Mouse (Mus musculus) embryonic facial prominence, embryonic 15.5 days (tissue): ENCODE results near the gene BC024978. TPM values are rescaled to one million over a fixed set of nuclear protein-coding genes. Genes with fewer than 3 reads are reported as not detected.

Experiments used
- ATAC-seq: fragments of 200-750 bp; cut with Nextera tagmentation; 2 replicates; pipeline ENCODE4 v1.8.0; 2017; ENCODE audit warnings: low read depth, moderate TSS enrichment; ENCODE audit not compliant: insufficient number of reproducible peaks, low FRiP score, low TSS enrichment
- H3K27ac ChIP-seq: fragments of 300-500 bp; sonication (generic); replicated peaks from 2 replicates; pipeline ENCODE4 v1.5.1; 2015; ENCODE audit warnings: mild to moderate bottlenecking, inconsistent platforms
- H3K27me3 ChIP-seq: fragments of 300-500 bp; sonication (generic); 2 replicates; pipeline ENCODE4 v1.6.1; 2015; ENCODE audit warnings: inconsistent platforms
- H3K36me3 ChIP-seq: fragments of 300-500 bp; sonication (generic); 2 replicates; pipeline ENCODE4 v1.6.1; 2015; ENCODE audit warnings: mild to moderate bottlenecking, inconsistent platforms
- H3K4me1 ChIP-seq: fragments of 300-500 bp; sonication (generic); 2 replicates; pipeline ENCODE4 v1.6.1; 2015; ENCODE audit warnings: inconsistent platforms
- H3K4me2 ChIP-seq: fragments of 300-500 bp; sonication (generic); replicated peaks from 2 replicates; pipeline ENCODE4 v1.6.1; 2015; ENCODE audit warnings: mild to moderate bottlenecking, inconsistent platforms
- H3K4me3 ChIP-seq: fragments of 300-500 bp; sonication (generic); replicated peaks from 2 replicates; pipeline ENCODE4 v1.5.1; 2015; ENCODE audit warnings: mild to moderate bottlenecking, inconsistent platforms
- H3K9ac ChIP-seq: fragments of 300-500 bp; sonication (generic); 2 replicates; pipeline ENCODE4 v1.6.1; 2015; ENCODE audit warnings: inconsistent platforms
- H3K9me3 ChIP-seq: fragments of 300-500 bp; sonication (generic); replicated peaks from 2 replicates; pipeline ENCODE4 v1.6.1; 2016; ENCODE audit warnings: inconsistent platforms
- WGBS: fragments of 180-500 bp; shearing (Covaris S2); methylation state at CpG from one replicate; pipeline ENCODE4 v1.1.7; 2015; 5-methylcytosine and 5-hydroxymethylcytosine counted together
- polyA plus RNA-seq: library from polyadenylated mRNA; unstranded; fragments of >200 nt; fragmentation: Nextera tagmentation; extraction: Ambion mirVana; gene quantifications from 2 replicates; pipeline ENCODE4 v1.2.1, GENCODE M21; 2015

The BC024978 gene
- polyA plus RNA-seq, 1 experiment from 2014 or later = 4.3 TPM

GRCm38 (mm10) chr7:27193731-27194130 is 1.9 kb upstream of the BC024978 start:
- H3K4me1 ChIP-seq = peaks cover 18% of the 10 kb centered on the region
- no peaks in the 10 kb centered on the region for H3K9me3 ChIP-seq
- no peak overlapping the region for H3K9ac ChIP-seq
- no peak overlapping the region for H3K4me2 ChIP-seq
- H3K27ac ChIP-seq = no peak overlapping the region
- 85% methylated on average over 4 of the region's 4 CpGs for WGBS
- H3K36me3 ChIP-seq = peaks cover 60% of the 10 kb centered on the region
- no peak for ATAC-seq
- no peaks in the 10 kb centered on the region for H3K27me3 ChIP-seq
- H3K4me3 ChIP-seq = no peak overlapping the region

GRCm38 (mm10) chr7:27197136-27197535 is 1.6 kb downstream of the BC024978 start:
- WGBS = 86% methylated on average over 3 of the region's 3 CpGs
- Histone ChIP-seq H3K36me3 (peaks cover 36% of the 10 kb centered on the region), H3K9ac (no peak overlapping the region), H3K4me1 (peaks cover 18% of the 10 kb centered on the region), H3K4me3 (no peak overlapping the region), H3K27me3 (no peaks in the 10 kb centered on the region), H3K4me2 (no peak overlapping the region), H3K9me3 (no peaks in the 10 kb centered on the region), H3K27ac (no peak overlapping the region)
- ATAC-seq = no peak

GRCm38 (mm10) chr7:27197634-27198033 is 2.1 kb downstream of the BC024978 start:
- Histone ChIP-seq H3K27me3 (no peaks in the 10 kb centered on the region), H3K9me3 (no peaks in the 10 kb centered on the region), H3K4me1 (peaks cover 18% of the 10 kb centered on the region), H3K4me2 (no peak overlapping the region), H3K27ac (no peak overlapping the region), H3K36me3 (peaks cover 33% of the 10 kb centered on the region), H3K4me3 (no peak overlapping the region), H3K9ac (no peak overlapping the region)
- no peak for ATAC-seq
- 91% methylated on average over 8 of the region's 8 CpGs for WGBS

GRCm38 (mm10) chr7:27198355-27198754 is 2.8 kb downstream of the BC024978 start:
- no peak overlapping the region for H3K4me2 ChIP-seq
- no peaks in the 10 kb centered on the region for H3K9me3 ChIP-seq
- H3K4me3 ChIP-seq = no peak overlapping the region
- peaks cover 33% of the 10 kb centered on the region for H3K36me3 ChIP-seq
- no peaks in the 10 kb centered on the region for H3K27me3 ChIP-seq
- peaks cover 18% of the 10 kb centered on the region for H3K4me1 ChIP-seq
- no peak overlapping the region for H3K9ac ChIP-seq
- no peak overlapping the region for H3K27ac ChIP-seq
- ATAC-seq = no peak

- no peak overlapping the region for H3K4me3 ChIP-seq
- H3K4me2 ChIP-seq = no peak overlapping the region
- H3K36me3 ChIP-seq = peaks cover 33% of the 10 kb centered on the region
- 94% methylated on average over 8 of the region's 8 CpGs for WGBS
- no peaks in the 10 kb centered on the region for H3K27me3 ChIP-seq
- no peak overlapping the region for H3K27ac ChIP-seq
- no peaks in the 10 kb centered on the region for H3K9me3 ChIP-seq
- H3K9ac ChIP-seq = no peak overlapping the region
- ATAC-seq = no peak
- peaks cover 17% of the 10 kb centered on the region for H3K4me1 ChIP-seq
These were observed 3.2 kb downstream of the BC024978 start for GRCm38 (mm10) chr7:27198779-27199178.

- Histone ChIP-seq H3K9ac (no peak overlapping the region), H3K4me1 (no peaks in the 10 kb centered on the region), H3K27me3 (no peaks in the 10 kb centered on the region), H3K4me3 (no peak overlapping the region), H3K4me2 (no peak overlapping the region), H3K36me3 (peaks cover 58% of the 10 kb centered on the region), H3K9me3 (no peaks in the 10 kb centered on the region), H3K27ac (no peak overlapping the region)
- 92% methylated on average over 8 of the region's 8 CpGs for WGBS
- ATAC-seq = no peak; the same call in 1 of the 2 replicates
These were observed 8.3 kb downstream of the BC024978 start for GRCm38 (mm10) chr7:27203730-27204449.

GRCm38 (mm10) chr7:27212626-27213025 is 17.0 kb downstream of the BC024978 start:
- 93% methylated on average over 2 of the region's 2 CpGs for WGBS
- no peak overlapping the region for H3K9ac ChIP-seq
- H3K4me2 ChIP-seq = no peak overlapping the region
- no peak overlapping the region for H3K27ac ChIP-seq
- H3K4me3 ChIP-seq = no peak overlapping the region
- H3K27me3 ChIP-seq = no peaks in the 10 kb centered on the region
- peaks cover 83% of the 10 kb centered on the region for H3K36me3 ChIP-seq
- H3K4me1 ChIP-seq = no peaks in the 10 kb centered on the region
- no peak for ATAC-seq
- H3K9me3 ChIP-seq = no peaks in the 10 kb centered on the region

- Histone ChIP-seq H3K4me2 (no peak overlapping the region), H3K36me3 (peaks cover 52% of the 10 kb centered on the region), H3K9me3 (no peaks in the 10 kb centered on the region), H3K4me3 (no peak overlapping the region), H3K27ac (no peak overlapping the region), H3K9ac (no peak overlapping the region), H3K4me1 (peaks cover 6% of the 10 kb centered on the region; the same call in 1 of the 2 replicates), H3K27me3 (no peaks in the 10 kb centered on the region)
- no peak for ATAC-seq
- 87% methylated on average over 7 of the region's 7 CpGs for WGBS
These were observed 23.0 kb downstream of the BC024978 start for GRCm38 (mm10) chr7:27218586-27218985.

- Histone ChIP-seq H3K27me3 (no peaks in the 10 kb centered on the region), H3K4me2 (no peak overlapping the region), H3K4me3 (no peak overlapping the region), H3K9ac (no peak overlapping the region), H3K27ac (no peak overlapping the region), H3K4me1 (peaks cover 19% of the 10 kb centered on the region), H3K9me3 (no peaks in the 10 kb centered on the region), H3K36me3 (peaks cover 43% of the 10 kb centered on the region)
- ATAC-seq = no peak
- 81% methylated on average over 11 of the region's 11 CpGs for WGBS
These were observed 24.4 kb downstream of the BC024978 start for GRCm38 (mm10) chr7:27219937-27220336.

GRCm38 (mm10) chr7:27221939-27222338 is 26.4 kb downstream of the BC024978 start:
- H3K9me3 ChIP-seq = no peaks in the 10 kb centered on the region
- peaks cover 39% of the 10 kb centered on the region for H3K4me1 ChIP-seq
- H3K4me3 ChIP-seq = no peak overlapping the region
- no peak overlapping the region for H3K27ac ChIP-seq
- 73% methylated on average over 6 of the region's 6 CpGs for WGBS
- H3K4me2 ChIP-seq = no peak overlapping the region
- peaks cover 34% of the 10 kb centered on the region for H3K36me3 ChIP-seq
- no peaks in the 10 kb centered on the region for H3K27me3 ChIP-seq
- H3K9ac ChIP-seq = no peak overlapping the region
- no peak for ATAC-seq

GRCm38 (mm10) chr7:27222538-27222937 is 27.0 kb downstream of the BC024978 start:
- H3K9me3 ChIP-seq = no peaks in the 10 kb centered on the region
- WGBS = 63% methylated on average over 1 of the region's 1 CpGs
- ATAC-seq = no peak
- H3K9ac ChIP-seq = no peak overlapping the region
- H3K4me2 ChIP-seq = no peak overlapping the region
- H3K27me3 ChIP-seq = no peaks in the 10 kb centered on the region
- H3K36me3 ChIP-seq = peaks cover 29% of the 10 kb centered on the region
- H3K4me3 ChIP-seq = no peak overlapping the region
- no peak overlapping the region for H3K27ac ChIP-seq
- H3K4me1 ChIP-seq = peaks cover 45% of the 10 kb centered on the region
